Mouse (Mus musculus): ENCODE results near the gene Daxx. TPM values are rescaled to one million over a fixed set of nuclear protein-coding genes. Genes with fewer than 3 reads are reported as not detected.

Gene Daxx
- polyA plus RNA-seq, 1 experiment from 2014 or later, result 37.1 TPM

GRCm38 (mm10) chr17:33916847-33917655 is 7.8 kb downstream of the Daxx start:
- Histone ChIP-seq H3K9ac (peak overlapping the region; percentile 82), H3K9me3 (replicated peaks) (peaks cover 18% of the 10 kb centered on the region), H3K4me2 (peak overlapping the region; percentile 97), H3K4me1 (peaks cover 70% of the 10 kb centered on the region), H3K27me3 (replicated peaks) (no peaks in the 10 kb centered on the region), H3K4me3 (peak overlapping the region; percentile 74), H3K27ac (peak overlapping the region; percentile 91), H3K36me3 (peaks cover 51% of the 10 kb centered on the region)
- 80% methylated on average over 31 of the region's 31 CpGs for WGBS (ENCODE audit: insufficient replicate concordance)
- no peak for ATAC-seq

- Histone ChIP-seq H3K4me1 (peaks cover 70% of the 10 kb centered on the region), H3K9me3 (replicated peaks) (peaks cover 18% of the 10 kb centered on the region), H3K9ac (no peak overlapping the region), H3K36me3 (peaks cover 44% of the 10 kb centered on the region), H3K27me3 (replicated peaks) (no peaks in the 10 kb centered on the region), H3K4me2 (peak overlapping the region; percentile 97), H3K4me3 (peak overlapping the region; percentile 78; the same call in 1 of the 2 replicates), H3K27ac (peak overlapping the region; percentile 91)
- no peak for ATAC-seq
- WGBS (ENCODE audit: insufficient replicate concordance), result 82% methylated on average over 18 of the region's 18 CpGs
Observed at GRCm38 (mm10) chr17:33917656-33918292, 8.6 kb downstream of the Daxx start.

- H3K9ac ChIP-seq, result peak overlapping the region; percentile 84
- peaks cover 18% of the 10 kb centered on the region for H3K9me3 ChIP-seq (replicated peaks)
- 0 out of 2 replicates have a peak, but pooled peaks have one; percentile 4 for ATAC-seq
- peak overlapping the region; percentile 78 for H3K4me3 ChIP-seq
- H3K27ac ChIP-seq, result peak overlapping the region; percentile 91
- peak overlapping the region; percentile 97 for H3K4me2 ChIP-seq
- 46% methylated on average over 37 of the region's 37 CpGs for WGBS (ENCODE audit: insufficient replicate concordance)
- no peaks in the 10 kb centered on the region for H3K27me3 ChIP-seq (replicated peaks)
- H3K36me3 ChIP-seq, result peaks cover 36% of the 10 kb centered on the region
- H3K4me1 ChIP-seq, result peaks cover 67% of the 10 kb centered on the region
Observed at GRCm38 (mm10) chr17:33918293-33919203, 9.3 kb downstream of the Daxx start.

GRCm38 (mm10) chr17:33919351-33920281 is 10.4 kb downstream of the Daxx start:
- peaks cover 26% of the 10 kb centered on the region for H3K36me3 ChIP-seq
- H3K9ac ChIP-seq, result peak overlapping the region; percentile 84
- H3K27ac ChIP-seq, result peak overlapping the region; percentile 91
- H3K9me3 ChIP-seq (replicated peaks), result peaks cover 18% of the 10 kb centered on the region
- peak overlapping the region; percentile 97 for H3K4me2 ChIP-seq
- no peaks in the 10 kb centered on the region for H3K27me3 ChIP-seq (replicated peaks)
- H3K4me1 ChIP-seq, result peaks cover 68% of the 10 kb centered on the region
- under 1% methylated on average over 52 of the region's 52 CpGs for WGBS (ENCODE audit: insufficient replicate concordance)
- H3K4me3 ChIP-seq, result peak overlapping the region; percentile 78
- ATAC-seq, result peak; percentile 76

GRCm38 (mm10) chr17:33920282-33921097 is 11.3 kb downstream of the Daxx start:
- Histone ChIP-seq H3K9ac (peak overlapping the region; percentile 84), H3K9me3 (replicated peaks) (peaks cover 18% of the 10 kb centered on the region), H3K4me1 (peaks cover 68% of the 10 kb centered on the region), H3K4me2 (peak overlapping the region; percentile 97), H3K36me3 (peaks cover 26% of the 10 kb centered on the region), H3K4me3 (peak overlapping the region; percentile 78), H3K27ac (peak overlapping the region; percentile 91), H3K27me3 (replicated peaks) (no peaks in the 10 kb centered on the region)
- under 1% methylated on average over 36 of the region's 36 CpGs for WGBS (ENCODE audit: insufficient replicate concordance)
- ATAC-seq, result peak; percentile 28

- ATAC-seq, result no peak
- Histone ChIP-seq H3K4me3 (no peak overlapping the region; the same call in 1 of the 2 replicates), H3K4me2 (peak overlapping the region; percentile 97; the same call in 1 of the 2 replicates), H3K4me1 (peaks cover 76% of the 10 kb centered on the region), H3K27ac (0 out of 2 replicates have a peak overlapping the region, but pooled peaks have one; percentile 13), H3K9ac (no peak overlapping the region; the same call in 1 of the 2 replicates), H3K27me3 (replicated peaks) (no peaks in the 10 kb centered on the region), H3K9me3 (replicated peaks) (peaks cover 18% of the 10 kb centered on the region), H3K36me3 (peaks cover 35% of the 10 kb centered on the region)
- 76% methylated on average over 7 of the region's 7 CpGs for WGBS (ENCODE audit: insufficient replicate concordance)
Observed at GRCm38 (mm10) chr17:33921361-33921760, 12.1 kb downstream of the Daxx start.

- peak; percentile 35 for ATAC-seq
- 0 out of 2 replicates have a peak overlapping the region, but pooled peaks have one; percentile 24 for H3K9ac ChIP-seq
- H3K27me3 ChIP-seq (replicated peaks), result no peaks in the 10 kb centered on the region
- H3K9me3 ChIP-seq (replicated peaks), result no peaks in the 10 kb centered on the region
- WGBS (ENCODE audit: insufficient replicate concordance), result 69% methylated on average over 10 of the region's 10 CpGs
- H3K4me2 ChIP-seq, result peak overlapping the region; percentile 37
- H3K4me3 ChIP-seq, result no peak overlapping the region
- peaks cover 30% of the 10 kb centered on the region for H3K36me3 ChIP-seq
- peaks cover 64% of the 10 kb centered on the region for H3K4me1 ChIP-seq
- peak overlapping the region; percentile 70 for H3K27ac ChIP-seq
Observed at GRCm38 (mm10) chr17:33924577-33925283, 15.5 kb downstream of the Daxx start.

- 84% methylated on average over 21 of the region's 21 CpGs for WGBS (ENCODE audit: insufficient replicate concordance)
- Histone ChIP-seq H3K4me3 (0 out of 2 replicates have a peak overlapping the region, but pooled peaks have one; percentile 3), H3K9me3 (replicated peaks) (no peaks in the 10 kb centered on the region), H3K4me2 (no peak overlapping the region), H3K36me3 (peaks cover 30% of the 10 kb centered on the region), H3K4me1 (peaks cover 64% of the 10 kb centered on the region), H3K27ac (peak overlapping the region; percentile 30; the same call in 1 of the 2 replicates), H3K9ac (no peak overlapping the region), H3K27me3 (replicated peaks) (no peaks in the 10 kb centered on the region)
- ATAC-seq, result no peak
Observed at GRCm38 (mm10) chr17:33925406-33926116, 16.3 kb downstream of the Daxx start.

GRCm38 (mm10) chr17:33926207-33926932 is 17.2 kb downstream of the Daxx start:
- WGBS (ENCODE audit: insufficient replicate concordance), result 72% methylated on average over 17 of the region's 17 CpGs
- no peak for ATAC-seq
- H3K27ac ChIP-seq, result no peak overlapping the region
- peaks cover 66% of the 10 kb centered on the region for H3K4me1 ChIP-seq
- no peaks in the 10 kb centered on the region for H3K27me3 ChIP-seq (replicated peaks)
- H3K36me3 ChIP-seq, result peaks cover 30% of the 10 kb centered on the region
- H3K4me3 ChIP-seq, result no peak overlapping the region
- no peaks in the 10 kb centered on the region for H3K9me3 ChIP-seq (replicated peaks)
- no peak overlapping the region for H3K4me2 ChIP-seq
- H3K9ac ChIP-seq, result no peak overlapping the region

All from liver, embryonic 12.5 days (tissue).